Mouse (Mus musculus): ENCODE measurements at regions not wholly inside any gene's neighbourhood (a gene's known extent, or its start where the extent isn't known, plus 50 kb on each side); places are given as distances from the start of the nearest gene placed in this dataset.
A peak's percentile ranks its signal among the peaks of the same experiment; 100 is the strongest.

- TF ChIP-seq CTCF (IDR thresholded peaks at IDR 0.05; ENCODE audit: control insufficient read depth, insufficient read depth, insufficient replicate concordance, low read depth, low read length), result peak; percentile 88
- no peak for TF ChIP-seq POLR2A (IDR thresholded peaks at IDR 0.05; ENCODE audit: control insufficient read depth, low read depth, low read length)
These were observed 51.0 kb upstream of the Slc35b3 start for GRCm38 (mm10) chr13:39011696-39012095.

Data from testis, adult 2 months (tissue).